Mouse (Mus musculus): ENCODE measurements around the gene Gm10229. TPM values are rescaled to one million over a fixed set of nuclear protein-coding genes. Genes with fewer than 3 reads are reported as not detected.
"Not testable (repeated sequence)": the region's sequence is repeated elsewhere in the genome, so short reads cannot be mapped to it uniquely, and the experiment has no call there.

Gene Gm10229
- not detected for total RNA-seq (2021)
- long read RNA-seq, experiment 1, result 0 reads
- long read RNA-seq, experiment 2, result 0 reads

GRCm38 (mm10) chr16:89014984-89015383 is at the start of gene Gm10229:
TSS of gene Gm10229 (plus strand) at chr16:89015284.
- DNase-seq; intact Hi-C loops (cut with DNase I; ENCODE audit: low total_unique reads): not testable (repeated sequence)

DNA sequence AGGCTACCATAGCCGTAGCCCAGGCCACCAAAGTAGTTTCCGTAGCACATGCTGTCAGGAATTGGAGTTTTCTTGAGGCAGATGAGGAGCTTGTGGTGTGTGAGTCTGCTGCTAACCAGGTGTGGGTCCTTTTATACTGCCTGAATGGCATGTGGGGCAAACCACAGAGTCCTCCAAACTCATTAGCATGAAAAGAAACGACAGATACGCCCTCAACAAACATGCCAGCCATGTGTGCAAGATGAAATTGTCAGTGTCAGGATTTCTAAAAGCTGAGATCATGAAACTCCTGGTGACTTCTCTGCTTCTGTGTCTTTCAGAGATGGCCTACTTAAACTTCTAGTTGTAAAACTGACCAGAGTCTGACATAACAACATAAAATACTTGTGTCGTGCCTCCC is 4.4 kb upstream of the Gm10229 start, which contains the start of gene Krtap22-2:
Krtap22-2 (minus strand) TSS at position 101 of the 400 bp plus-strand sequence.
- intact Hi-C loops (cut with DNase I; ENCODE audit: low total_unique reads), result no loop called here

GRCm38 (mm10) chr16:89013973-89014372 is 1.1 kb upstream of the Gm10229 start:
- intact Hi-C loops (cut with DNase I; ENCODE audit: low total_unique reads), result no loop called here
- DNase-seq, result no peak

More for the DNA sequence above, 4.4 kb upstream of the Gm10229 start, which contains the start of gene Krtap22-2:
- no peak for DNase-seq

DNA sequence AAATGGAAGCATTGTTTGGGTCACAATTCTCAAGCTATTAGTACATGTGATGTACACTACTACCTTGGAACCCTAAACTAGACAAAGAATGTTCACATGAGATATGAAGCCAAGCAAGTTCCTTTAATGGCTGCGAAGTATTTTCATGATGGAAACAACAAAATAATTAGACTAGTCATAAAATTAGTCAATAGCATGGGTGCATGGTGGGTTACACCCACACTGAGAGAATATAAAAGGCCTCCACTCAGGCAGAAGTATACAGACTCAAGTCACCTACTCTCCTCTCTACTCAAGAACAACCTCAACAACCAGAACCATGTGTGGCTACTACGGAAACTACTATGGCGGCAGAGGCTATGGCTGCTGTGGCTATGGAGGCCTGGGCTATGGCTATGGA is 16.3 kb downstream of the Gm10229 start, which contains the start of gene Krtap6-1:
Krtap6-1 (plus strand) TSS at position 301 of the 400 bp plus-strand sequence.
- intact Hi-C loops (cut with DNase I; ENCODE audit: low total_unique reads); DNase-seq: not testable (repeated sequence)

- DNase-seq; intact Hi-C loops (cut with DNase I; ENCODE audit: low total_unique reads): not testable (repeated sequence)
These were observed 26.3 kb downstream of the Gm10229 start, which contains the start of gene Gm10228 for GRCm38 (mm10) chr16:89041372-89041771. TSS of gene Gm10228 (minus strand) at chr16:89041472.

DNA sequence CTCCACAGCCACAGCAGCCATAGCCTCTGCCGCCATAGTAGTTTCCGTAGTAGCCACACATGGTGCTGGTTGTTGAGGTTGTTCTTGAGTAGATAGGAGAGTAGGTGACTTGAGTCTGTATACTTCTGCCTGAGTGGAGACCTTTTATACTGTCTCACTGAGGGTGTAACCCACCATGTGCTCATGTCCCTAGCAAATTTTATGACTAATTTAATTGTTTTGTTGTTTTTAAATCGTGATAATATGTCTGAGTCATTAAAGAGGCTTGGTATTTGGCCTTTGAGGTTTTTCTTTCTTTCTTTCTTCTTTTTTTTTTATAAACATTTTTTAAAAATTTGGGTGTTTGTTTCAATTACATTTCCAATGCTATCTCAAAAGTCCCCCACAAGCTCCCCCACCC is 32.7 kb downstream of the Gm10229 start, which contains the start of gene Krtap6-5:
Krtap6-5 (minus strand) TSS at position 101 of the 400 bp plus-strand sequence.
- intact Hi-C loops (cut with DNase I; ENCODE audit: low total_unique reads), result no loop called here
- DNase-seq, result no peak

GRCm38 (mm10) chr16:89063902-89064301 is 48.8 kb downstream of the Gm10229 start, which contains the start of gene 1110025L11Rik:
TSS of gene 1110025L11Rik (minus strand) at chr16:89064002.
- DNase-seq; intact Hi-C loops (cut with DNase I; ENCODE audit: low total_unique reads): not testable (repeated sequence)

Other genes with a start within 250 kb of the Gm10229 start
- not detected for gene 2310057N15Rik, start 241.1 kb upstream of the Gm10229 start, total RNA-seq (2021)
- gene Gm5965, start 237.4 kb upstream of the Gm10229 start, total RNA-seq (2021), result not detected
- not detected for gene Gm20741, start 203.1 kb upstream of the Gm10229 start, total RNA-seq (2021)
- not detected for gene Krtap15, start 195.1 kb upstream of the Gm10229 start, total RNA-seq (2021)
- gene Krtap14, start 189.1 kb upstream of the Gm10229 start, total RNA-seq (2021), result not detected
- not detected for gene Krtap19-1, start 145.9 kb upstream of the Gm10229 start, total RNA-seq (2021)
- not detected for gene Krtap19-2, start 141.0 kb upstream of the Gm10229 start, total RNA-seq (2021)
- gene Krtap19-3, start 137.2 kb upstream of the Gm10229 start, total RNA-seq (2021), result not detected
- gene Krtap19-4, start 130.2 kb upstream of the Gm10229 start, total RNA-seq (2021), result not detected
- not detected for gene Krtap19-5, start 118.8 kb upstream of the Gm10229 start, total RNA-seq (2021)
- not detected for gene Krtap19-9b, start 83.0 kb upstream of the Gm10229 start, total RNA-seq (2021)
- gene Krtap16-3, start 52.4 kb upstream of the Gm10229 start, total RNA-seq (2021), result not detected
- gene Krtap22-2, start 4.5 kb upstream of the Gm10229 start, total RNA-seq (2021), result not detected
- not detected for gene Krtap6-1, start 16.4 kb downstream of the Gm10229 start, total RNA-seq (2021)
- not detected for gene Gm10228, start 26.2 kb downstream of the Gm10229 start, total RNA-seq (2021)
- gene Krtap6-5, start 32.6 kb downstream of the Gm10229 start, total RNA-seq (2021), result not detected
- gene 1110025L11Rik, start 48.7 kb downstream of the Gm10229 start, total RNA-seq (2021), result not detected
- not detected for gene Krtap6-3, start 68.7 kb downstream of the Gm10229 start, total RNA-seq (2021)
- gene Gm6358, start 125.6 kb downstream of the Gm10229 start, total RNA-seq (2021), result not detected
- gene Gm10061, start 135.8 kb downstream of the Gm10229 start, total RNA-seq (2021), result not detected
- gene Gm9789, start 142.7 kb downstream of the Gm10229 start, total RNA-seq (2021), result not detected
- not detected for gene Gm7735, start 154.2 kb downstream of the Gm10229 start, total RNA-seq (2021)
- not detected for gene 1110057P08Rik, start 159.5 kb downstream of the Gm10229 start, total RNA-seq (2021)
- gene Krtap20-2, start 190.6 kb downstream of the Gm10229 start, total RNA-seq (2021), result not detected

Measured in gastrocnemius, postnatal 14 days (tissue).